Mouse (Mus musculus) liver, adult 2 months (tissue): ENCODE measurements around the gene Ap2a1. TPM values are rescaled to one million over a fixed set of nuclear protein-coding genes. Genes with fewer than 3 reads are reported as not detected.

ENCODE experiments used
- DNase-seq: peaks from one replicate; pipeline ENCODE4 v3.0.0-alpha.2; 2011; ENCODE audit warnings: low read depth, low spot score; ENCODE audit errors: extremely low read depth
- H3K27ac ChIP-seq: fragments of 200-500 bp; replicated peaks from 2 replicates; pipeline ENCODE4 v1.5.1; 2012; ENCODE audit warnings: low read depth, mild to moderate bottlenecking, control low read depth, inconsistent platforms, low read length; ENCODE audit not compliant: insufficient read depth
- H3K27me3 ChIP-seq: fragments of 200-500 bp; 2 replicates; pipeline ENCODE4 v1.6.1; 2012; ENCODE audit warnings: mild to moderate bottlenecking, moderate library complexity, low read length, inconsistent platforms; ENCODE audit not compliant: control insufficient read depth, insufficient read depth
- H3K36me3 ChIP-seq: fragments of 200-500 bp; 2 replicates; pipeline ENCODE4 v1.6.1; 2012; ENCODE audit warnings: low read length, inconsistent platforms; ENCODE audit not compliant: control insufficient read depth, insufficient read depth
- H3K4me1 ChIP-seq: fragments of 200-500 bp; 2 replicates; pipeline ENCODE4 v1.6.1; 2011; ENCODE audit warnings: low read length; ENCODE audit not compliant: control insufficient read depth, insufficient read depth
- H3K4me3 ChIP-seq: fragments of 200-500 bp; 2 replicates; pipeline ENCODE4 v1.5.1; 2011; ENCODE audit warnings: low read depth, mild to moderate bottlenecking, control low read depth, low read length, moderate library complexity; ENCODE audit not compliant: insufficient read depth
- H3K79me2 ChIP-seq: fragments of 200-500 bp; 2 replicates; pipeline ENCODE4 v1.6.1; 2012; ENCODE audit warnings: inconsistent platforms, mild to moderate bottlenecking, low read length, moderate library complexity; ENCODE audit not compliant: control insufficient read depth, insufficient read depth
- H3K9ac ChIP-seq: fragments of 200-500 bp; 2 replicates; pipeline ENCODE4 v1.6.1; 2012; ENCODE audit warnings: low read depth, mild to moderate bottlenecking, control low read depth, inconsistent platforms, low read length
- CTCF ChIP-seq: fragments of 200-500 bp; IDR thresholded peaks from 2 replicates; pipeline ENCODE4 v1.5.1; 2011; ENCODE audit warnings: low read depth, low read length, control low read depth
- POLR2A ChIP-seq: fragments of 200-500 bp; IDR thresholded peaks from 2 replicates; pipeline ENCODE4 v1.6.1; 2011; ENCODE audit warnings: low read length, control low read depth; ENCODE audit not compliant: insufficient read depth; ENCODE audit errors: extremely low read depth
- WGBS: fragments of 180-500 bp; shearing (Covaris S2); methylation state at CpG from one replicate; pipeline ENCODE4 v1.1.7; 2018; 5-methylcytosine and 5-hydroxymethylcytosine counted together
- polyA plus RNA-seq: library from polyadenylated mRNA; depleted of rRNA; stranded (reverse); fragments of >200 nt; gene quantifications from 2 replicates; pipeline ENCODE4 v1.2.3, GENCODE M21; 2012
- total RNA-seq: library from RNA; depleted of rRNA; stranded (reverse); fragments of >200 nt; gene quantifications from 2 replicates; pipeline ENCODE4 v1.2.3, GENCODE M21; 2014

Ap2a1 gene
- total and polyA plus RNA-seq, 2 experiments, result 14.5 to 38.2 TPM

DNA sequence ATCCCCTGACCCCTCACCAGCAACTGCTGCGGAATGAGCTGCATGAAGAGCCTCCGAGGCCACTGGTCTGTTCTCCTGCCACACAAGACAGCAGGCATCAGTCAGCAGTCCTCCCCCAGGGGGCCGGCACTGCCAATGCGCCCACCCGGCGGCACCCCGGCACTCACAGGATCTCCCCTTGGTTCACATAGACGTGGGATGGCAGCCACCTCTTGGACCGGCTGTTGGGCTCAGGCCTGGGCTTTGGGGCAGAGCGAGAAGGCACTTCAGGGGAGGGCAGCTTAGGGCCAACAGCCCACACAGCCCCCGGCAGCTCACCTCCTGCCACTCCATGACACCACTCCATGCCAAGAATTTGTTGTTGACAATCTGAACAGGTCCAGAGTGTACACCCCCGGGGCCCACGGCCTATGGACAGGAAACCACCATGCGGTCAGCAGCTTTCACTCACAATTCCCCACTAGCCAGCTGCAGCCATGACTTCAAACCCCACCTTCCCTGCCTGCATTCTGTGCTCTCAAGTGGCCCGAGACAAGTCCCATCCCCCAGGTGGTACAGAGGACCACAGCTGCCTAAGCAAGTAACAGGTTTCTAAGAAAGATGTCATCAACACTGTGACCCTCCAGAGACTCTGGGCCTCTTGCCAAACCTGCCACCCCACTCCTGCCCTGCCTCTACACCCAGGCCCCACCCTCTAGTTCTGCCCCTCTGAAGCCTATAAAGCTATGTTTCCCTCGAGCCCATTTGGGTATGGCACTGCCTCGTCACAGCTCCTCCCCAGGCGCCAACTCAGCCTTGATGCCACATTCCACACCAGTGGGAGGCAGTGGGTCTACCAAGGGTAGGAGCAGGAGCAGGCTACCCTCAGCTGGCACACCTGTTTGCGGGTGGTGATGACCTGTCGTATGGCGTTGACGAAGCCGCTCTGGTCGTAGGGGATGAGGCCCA, 64.4 kb downstream of the Ap2a1 start:
- no peak overlapping the region for H3K9ac ChIP-seq
- H3K79me2 ChIP-seq, result peaks cover 5% of the 10 kb centered on the region; the same call in 1 of the 2 replicates
- H3K4me3 ChIP-seq, result no peak overlapping the region
- no peak for TF ChIP-seq POLR2A
- TF ChIP-seq CTCF, result no peak
- no peaks in the 10 kb centered on the region for H3K36me3 ChIP-seq
- H3K27me3 ChIP-seq, result no peaks in the 10 kb centered on the region
- 80% methylated on average over 24 of the region's 24 CpGs for WGBS
- peaks cover 12% of the 10 kb centered on the region for H3K4me1 ChIP-seq
- no peak for DNase-seq
- H3K27ac ChIP-seq, result no peak overlapping the region

DNA sequence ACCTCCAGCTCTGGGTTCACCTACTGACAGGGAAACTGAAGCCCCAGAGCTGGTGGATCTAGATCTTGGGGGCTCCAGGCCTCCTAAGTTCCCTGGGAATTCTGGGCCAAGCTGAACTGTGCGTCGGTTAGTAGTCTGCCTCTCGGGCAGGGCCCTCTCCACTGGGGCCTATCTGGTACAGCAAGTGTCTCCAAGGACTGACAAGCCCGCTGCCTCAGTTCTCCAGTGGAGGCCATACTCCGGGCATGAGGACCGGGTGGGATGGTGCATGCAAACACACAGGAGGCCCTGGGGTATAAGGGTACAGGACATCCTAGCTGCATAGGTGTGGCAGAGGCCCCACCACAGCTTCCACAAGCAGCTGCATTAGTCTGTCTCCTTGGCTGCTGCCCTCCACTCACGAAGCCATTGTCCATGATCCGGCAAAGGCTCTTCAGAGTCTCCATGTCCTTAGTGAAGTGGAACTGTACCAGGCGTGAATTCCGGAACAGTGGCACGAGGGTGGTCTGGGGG, 65.3 kb downstream of the Ap2a1 start:
- H3K9ac ChIP-seq, result no peak overlapping the region
- no peak overlapping the region for H3K27ac ChIP-seq
- H3K36me3 ChIP-seq, result no peaks in the 10 kb centered on the region
- H3K4me1 ChIP-seq, result peaks cover 12% of the 10 kb centered on the region
- TF ChIP-seq POLR2A, result no peak
- TF ChIP-seq CTCF, result no peak
- no peak for DNase-seq
- peaks cover 5% of the 10 kb centered on the region; the same call in 1 of the 2 replicates for H3K79me2 ChIP-seq
- H3K4me3 ChIP-seq, result no peak overlapping the region
- WGBS, result 91% methylated on average over 11 of the region's 11 CpGs
- H3K27me3 ChIP-seq, result no peaks in the 10 kb centered on the region

DNA sequence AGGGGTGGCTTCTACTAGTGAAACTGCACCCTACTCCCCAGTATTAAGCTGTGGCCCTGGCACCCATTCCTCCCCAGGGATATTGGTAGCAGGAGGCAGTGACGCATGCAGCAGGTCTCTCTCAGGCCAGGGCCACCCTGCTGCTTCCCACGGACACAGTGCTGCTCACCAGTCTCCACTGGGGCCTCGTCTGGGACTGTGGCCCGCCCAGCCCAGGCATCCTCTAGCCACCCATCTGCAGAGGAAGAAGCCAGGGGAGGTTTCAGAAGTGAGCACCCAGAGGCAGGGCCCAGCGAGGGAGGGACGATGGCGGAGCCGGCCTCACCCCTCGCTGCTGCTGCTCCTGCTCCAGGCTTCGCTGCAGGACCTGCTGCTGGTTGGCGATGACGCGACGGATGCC, 66.1 kb downstream of the Ap2a1 start:
- Histone ChIP-seq H3K9ac (no peak overlapping the region), H3K27ac (no peak overlapping the region), H3K36me3 (no peaks in the 10 kb centered on the region), H3K27me3 (no peaks in the 10 kb centered on the region), H3K4me1 (peaks cover 12% of the 10 kb centered on the region), H3K79me2 (peaks cover 5% of the 10 kb centered on the region; the same call in 1 of the 2 replicates), H3K4me3 (no peak overlapping the region)
- TF ChIP-seq POLR2A, result no peak
- no peak for TF ChIP-seq CTCF
- DNase-seq, result no peak
- 94% methylated on average over 14 of the region's 14 CpGs for WGBS

DNA sequence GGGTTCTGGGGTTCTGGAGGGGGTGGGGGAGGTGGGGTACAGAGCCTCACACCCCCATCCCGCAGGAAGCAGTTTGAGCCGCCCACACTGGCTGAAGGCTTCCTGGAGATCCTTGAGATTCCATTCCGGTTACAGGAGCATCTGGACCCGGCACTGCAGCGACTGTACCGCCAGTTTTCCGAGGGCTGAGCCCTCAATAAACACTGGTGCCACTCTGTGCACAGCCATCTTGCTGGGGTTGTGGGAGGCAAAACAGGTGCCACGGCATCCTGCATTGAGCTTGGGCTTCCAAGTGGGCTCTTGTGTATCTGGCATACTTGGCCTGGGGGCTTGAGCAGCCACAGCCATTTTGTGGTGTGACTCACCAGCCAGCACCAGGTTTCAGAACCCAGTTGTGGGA, 66.9 kb downstream of the Ap2a1 start:
- H3K79me2 ChIP-seq, result peaks cover 1% of the 10 kb centered on the region; the same call in 1 of the 2 replicates
- H3K27ac ChIP-seq, result no peak overlapping the region
- no peaks in the 10 kb centered on the region for H3K36me3 ChIP-seq
- H3K4me1 ChIP-seq, result peaks cover 7% of the 10 kb centered on the region; the same call in 1 of the 2 replicates
- DNase-seq, result no peak
- no peak overlapping the region for H3K4me3 ChIP-seq
- no peak for TF ChIP-seq CTCF
- no peak for TF ChIP-seq POLR2A
- no peaks in the 10 kb centered on the region for H3K27me3 ChIP-seq
- H3K9ac ChIP-seq, result no peak overlapping the region
- WGBS, result 91% methylated on average over 8 of the region's 8 CpGs

DNA sequence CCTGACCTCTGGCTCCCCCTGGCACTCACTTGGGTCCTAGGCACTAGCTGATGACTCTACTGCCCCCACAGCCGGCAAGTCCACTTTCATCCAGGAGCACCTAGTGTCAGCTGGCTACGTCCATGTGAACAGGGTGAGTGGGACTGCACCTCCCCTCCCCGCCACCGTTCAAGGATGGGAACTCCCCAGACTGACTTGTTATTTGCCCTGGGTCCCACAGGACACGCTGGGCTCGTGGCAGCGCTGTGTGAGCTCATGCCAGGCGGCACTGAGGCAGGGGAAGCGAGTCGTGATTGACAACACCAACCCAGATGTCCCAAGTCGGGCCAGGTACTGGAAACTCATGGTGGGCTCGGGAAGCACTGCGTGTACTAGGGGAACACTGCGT, 67.9 kb downstream of the Ap2a1 start:
- TF ChIP-seq CTCF (no peak), POLR2A (no peak)
- H3K27me3 ChIP-seq, result no peaks in the 10 kb centered on the region
- H3K4me1 ChIP-seq, result peaks cover 6% of the 10 kb centered on the region; the same call in 1 of the 2 replicates
- H3K27ac ChIP-seq, result no peak overlapping the region
- WGBS, result 87% methylated on average over 14 of the region's 14 CpGs
- no peaks in the 10 kb centered on the region for H3K36me3 ChIP-seq
- no peak overlapping the region for H3K4me3 ChIP-seq
- H3K79me2 ChIP-seq, result no peaks in the 10 kb centered on the region; the same call in 1 of the 2 replicates
- DNase-seq, result no peak
- no peak overlapping the region for H3K9ac ChIP-seq
